Mouse (Mus musculus): ENCODE data around the gene Map1b. TPM values are rescaled to one million over a fixed set of nuclear protein-coding genes. Genes with fewer than 3 reads are reported as not detected.
A peak's percentile ranks its signal among the peaks of the same experiment; 100 is the strongest.

The Map1b gene
- polyA plus RNA-seq, 2 experiments: 0.19 to 1.7 TPM

GRCm38 (mm10) chr13:99528456-99528855, 12.1 kb upstream of the Map1b start:
- TF ChIP-seq EP300 (IDR thresholded peaks at IDR 0.05; ENCODE audit: low read depth) (no peak), CTCF (IDR thresholded peaks at IDR 0.05; ENCODE audit: low read depth) (no peak)

GRCm38 (mm10) chr13:99527936-99528335, 11.6 kb upstream of the Map1b start:
- ATAC-seq (ENCODE audit: insufficient read depth) (no peak), DNase-seq (ENCODE audit: low read depth in 3 of 3, low spot score in 3 of 3) (no peak)
- Histone ChIP-seq H3K9ac (replicated peaks) (no peak overlapping the region), H3K4me1 (replicated peaks; ENCODE audit: control insufficient read depth in 2 of 2, insufficient read depth in 2 of 2, low read length in 1 of 2) (no peaks in the 10 kb centered on the region), H3K4me2 (ENCODE audit: low read depth) (no peak overlapping the region), H3K9me3 (ENCODE audit: control insufficient read depth, low read length) (no peaks in the 10 kb centered on the region), H3K36me3 (replicated peaks; ENCODE audit: control insufficient read depth, insufficient read depth, low read depth) (no peaks in the 10 kb centered on the region), H3K27ac (no peak overlapping the region), H3K27me3 (ENCODE audit: control insufficient read depth, insufficient read depth, low read length) (no peaks in the 10 kb centered on the region), H3K4me3 (ENCODE audit: insufficient read depth in 1 of 2, low read depth in 2 of 2, low read length in 2 of 2) (no peak overlapping the region)
- TF ChIP-seq CTCF (IDR thresholded peaks at IDR 0.05; ENCODE audit: low read depth) (no peak), EP300 (IDR thresholded peaks at IDR 0.05; ENCODE audit: low read depth) (no peak)

More at GRCm38 (mm10) chr13:99528456-99528855, 12.1 kb upstream of the Map1b start:
- Histone ChIP-seq H3K36me3 (replicated peaks; ENCODE audit: control insufficient read depth, insufficient read depth, low read depth) (no peaks in the 10 kb centered on the region), H3K9ac (replicated peaks) (no peak overlapping the region), H3K4me2 (ENCODE audit: low read depth) (no peak overlapping the region), H3K4me3 (ENCODE audit: insufficient read depth in 1 of 2, low read depth in 2 of 2, low read length in 2 of 2) (no peak overlapping the region), H3K27ac (no peak overlapping the region), H3K27me3 (ENCODE audit: control insufficient read depth, insufficient read depth, low read length) (no peaks in the 10 kb centered on the region), H3K9me3 (ENCODE audit: control insufficient read depth, low read length) (no peaks in the 10 kb centered on the region), H3K4me1 (replicated peaks; ENCODE audit: control insufficient read depth in 2 of 2, insufficient read depth in 2 of 2, low read length in 1 of 2) (no peaks in the 10 kb centered on the region)
- ATAC-seq (ENCODE audit: insufficient read depth): no peak
- WGBS (ENCODE audit: insufficient replicate concordance): 47% methylated on average over 4 of the region's 4 CpGs
- DNase-seq (ENCODE audit: low read depth in 3 of 3, low spot score in 3 of 3): no peak

GRCm38 (mm10) chr13:99525491-99525890, 9.2 kb upstream of the Map1b start:
- H3K4me1 ChIP-seq (replicated peaks; ENCODE audit: control insufficient read depth in 2 of 2, insufficient read depth in 2 of 2, low read length in 1 of 2): no peaks in the 10 kb centered on the region
- H3K27me3 ChIP-seq (ENCODE audit: control insufficient read depth, insufficient read depth, low read length): no peaks in the 10 kb centered on the region
- H3K4me2 ChIP-seq (ENCODE audit: low read depth): no peak overlapping the region
- no peaks in the 10 kb centered on the region for H3K9me3 ChIP-seq (ENCODE audit: control insufficient read depth, low read length)
- no peak overlapping the region for H3K4me3 ChIP-seq (ENCODE audit: insufficient read depth in 1 of 2, low read depth in 2 of 2, low read length in 2 of 2)
- no peak overlapping the region for H3K27ac ChIP-seq
- no peak for DNase-seq (ENCODE audit: low read depth in 3 of 3, low spot score in 3 of 3)
- H3K36me3 ChIP-seq (replicated peaks; ENCODE audit: control insufficient read depth, insufficient read depth, low read depth): no peaks in the 10 kb centered on the region
- WGBS (ENCODE audit: insufficient replicate concordance): 34% methylated on average over 8 of the region's 8 CpGs
- no peak overlapping the region for H3K9ac ChIP-seq (replicated peaks)
- TF ChIP-seq EP300 (IDR thresholded peaks at IDR 0.05; ENCODE audit: low read depth): no peak
- TF ChIP-seq CTCF (IDR thresholded peaks at IDR 0.05; ENCODE audit: low read depth): no peak
- no peak for ATAC-seq (ENCODE audit: insufficient read depth)

- H3K4me3 ChIP-seq (ENCODE audit: insufficient read depth in 1 of 2, low read depth in 2 of 2, low read length in 2 of 2): no peak overlapping the region
- H3K4me2 ChIP-seq (ENCODE audit: low read depth): no peak overlapping the region
- no peak overlapping the region for H3K9ac ChIP-seq (replicated peaks)
- no peaks in the 10 kb centered on the region for H3K9me3 ChIP-seq (ENCODE audit: control insufficient read depth, low read length)
- ATAC-seq (ENCODE audit: insufficient read depth) (no peak), DNase-seq (ENCODE audit: low read depth in 3 of 3, low spot score in 3 of 3) (no peak)
- H3K36me3 ChIP-seq (replicated peaks; ENCODE audit: control insufficient read depth, insufficient read depth, low read depth): no peaks in the 10 kb centered on the region
- H3K27ac ChIP-seq: no peak overlapping the region
- TF ChIP-seq EP300 (IDR thresholded peaks at IDR 0.05; ENCODE audit: low read depth) (no peak), CTCF (IDR thresholded peaks at IDR 0.05; ENCODE audit: low read depth) (no peak)
- WGBS (ENCODE audit: insufficient replicate concordance): 68% methylated on average over 5 of the region's 5 CpGs
- peaks cover 43% of the 10 kb centered on the region for H3K27me3 ChIP-seq (ENCODE audit: control insufficient read depth, insufficient read depth, low read length)
- H3K4me1 ChIP-seq (replicated peaks; ENCODE audit: control insufficient read depth in 2 of 2, insufficient read depth in 2 of 2, low read length in 1 of 2): no peaks in the 10 kb centered on the region
Observed at GRCm38 (mm10) chr13:99517836-99518235, 1.5 kb upstream of the Map1b start.

GRCm38 (mm10) chr13:99515736-99516447, 448 bp downstream of the Map1b start:
- no peak for ATAC-seq (ENCODE audit: insufficient read depth)
- DNase-seq (ENCODE audit: low read depth in 3 of 3, low spot score in 3 of 3): no peak
- Histone ChIP-seq H3K36me3 (replicated peaks; ENCODE audit: control insufficient read depth, insufficient read depth, low read depth) (no peaks in the 10 kb centered on the region), H3K9ac (replicated peaks) (no peak overlapping the region), H3K27ac (no peak overlapping the region), H3K9me3 (ENCODE audit: control insufficient read depth, low read length) (no peaks in the 10 kb centered on the region), H3K27me3 (ENCODE audit: control insufficient read depth, insufficient read depth, low read length) (peaks cover 43% of the 10 kb centered on the region), H3K4me1 (replicated peaks; ENCODE audit: control insufficient read depth in 2 of 2, insufficient read depth in 2 of 2, low read length in 1 of 2) (no peaks in the 10 kb centered on the region), H3K4me2 (ENCODE audit: low read depth) (peak overlapping the region; percentile 59), H3K4me3 (ENCODE audit: insufficient read depth in 1 of 2, low read depth in 2 of 2, low read length in 2 of 2) (peak overlapping the region; percentile 43 to 47)
- under 1% methylated on average over 41 of the region's 44 CpGs for WGBS (ENCODE audit: insufficient replicate concordance)
- TF ChIP-seq EP300 (IDR thresholded peaks at IDR 0.05; ENCODE audit: low read depth) (no peak), CTCF (IDR thresholded peaks at IDR 0.05; ENCODE audit: low read depth) (no peak)

Measured in liver, embryonic 14.5 days (tissue).